Mouse (Mus musculus) embryo, embryonic 10 days (tissue): ENCODE data around the gene Gne.
"Not testable (repeated sequence)": the region's sequence is repeated elsewhere in the genome, so short reads cannot be mapped to it uniquely, and the experiment has no call there.

Experiments used
- DNase-seq: peaks from one replicate; pipeline ENCODE4 v3.0.0-alpha.2; 2015; ENCODE audit warnings: low spot score

The Gne gene

DNA sequence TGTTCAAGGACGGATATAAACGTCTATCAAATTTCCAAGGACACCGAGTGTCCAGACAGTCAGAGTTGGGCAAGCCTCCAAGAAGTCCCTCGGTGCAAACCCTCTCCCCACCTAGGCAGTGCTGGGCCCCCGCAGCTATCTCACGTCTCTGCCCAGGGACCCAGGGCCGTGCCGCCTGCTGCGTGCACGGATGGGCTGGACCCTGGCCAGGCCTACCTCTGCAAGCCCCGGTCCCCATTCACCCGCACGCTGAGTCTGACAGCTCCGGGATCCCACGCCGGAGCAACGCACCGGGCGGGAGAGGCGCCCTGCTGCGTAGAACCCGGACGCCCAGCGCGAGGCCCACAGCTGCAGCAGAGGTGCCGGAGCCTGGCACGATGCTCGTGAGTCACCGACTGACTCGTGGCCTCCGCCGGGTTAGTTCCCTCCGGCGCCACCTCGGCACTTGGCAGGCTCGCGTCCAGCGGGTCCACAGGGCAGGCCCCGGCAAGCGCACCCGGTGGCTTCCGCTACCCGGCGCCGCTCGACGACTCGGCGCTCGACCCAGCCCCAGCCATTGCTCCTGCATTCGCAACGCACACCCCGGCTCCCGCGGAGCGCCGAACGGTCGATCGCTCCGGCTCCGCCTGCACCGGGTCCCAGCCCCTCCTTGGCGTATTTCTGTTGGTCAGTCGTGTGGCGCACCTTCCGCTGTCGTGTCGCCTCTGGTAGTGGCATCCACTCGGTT is 11.7 kb downstream of the Gne start:
- peak; percentile 95 for DNase-seq

DNA sequence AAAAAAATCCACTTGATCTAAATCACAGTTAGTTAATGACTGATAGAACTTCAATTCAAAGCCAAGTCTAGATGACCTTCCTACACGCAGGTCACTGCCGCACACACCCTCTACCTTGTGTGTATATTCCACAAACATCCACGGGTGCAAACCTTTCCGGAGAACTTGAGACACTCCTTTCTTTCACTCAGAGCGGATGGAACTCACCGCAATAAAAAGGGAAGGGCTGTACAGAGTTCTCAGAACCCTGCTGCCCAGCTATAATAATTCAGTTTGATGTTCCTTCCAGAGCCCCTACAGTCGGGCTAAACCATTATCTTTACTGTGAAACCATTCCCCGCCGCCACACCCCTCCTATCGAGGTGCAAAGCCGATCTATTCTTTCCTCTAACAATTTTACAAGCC is 12.2 kb downstream of the Gne start:
- DNase-seq: peak; percentile 10

DNA sequence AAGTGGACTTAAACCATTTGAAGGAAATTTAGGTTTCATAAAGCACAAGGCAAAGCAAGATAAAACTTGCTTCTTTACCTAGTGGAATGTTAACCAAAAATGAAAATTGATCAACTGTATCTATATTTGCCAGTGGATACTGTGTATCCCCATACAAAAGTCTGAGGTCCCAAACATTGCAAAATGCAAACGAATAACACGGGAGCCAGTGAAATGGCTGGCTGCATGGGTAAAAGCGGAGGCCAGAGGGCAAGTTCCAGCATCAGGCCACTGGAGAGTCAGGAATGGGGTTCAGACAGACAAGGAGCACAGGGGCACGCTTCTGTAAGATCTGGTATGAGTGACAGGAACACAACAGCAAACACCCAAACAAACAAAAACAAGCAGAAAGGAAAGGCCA is 13.3 kb downstream of the Gne start:
- no peak for DNase-seq

DNA sequence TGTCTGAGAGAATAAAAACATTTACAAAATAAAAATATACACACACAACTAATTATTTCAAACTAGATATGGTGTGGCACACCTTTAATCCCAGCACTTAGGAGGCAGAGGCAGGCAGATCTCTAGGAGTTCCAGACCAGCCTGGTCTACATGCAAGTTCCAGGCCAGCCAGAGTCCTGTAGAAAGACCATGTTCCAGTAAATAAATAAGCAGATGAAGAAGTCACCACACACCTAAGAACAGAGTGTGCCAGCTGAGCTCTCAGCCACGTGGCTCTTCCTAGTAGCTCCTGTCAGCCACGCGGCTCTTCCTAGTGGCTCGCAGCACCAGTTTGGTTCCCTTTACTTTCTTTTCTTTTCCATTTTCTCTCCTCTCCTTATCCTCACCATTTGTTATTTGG is 14.6 kb downstream of the Gne start:
- no peak for DNase-seq

DNA sequence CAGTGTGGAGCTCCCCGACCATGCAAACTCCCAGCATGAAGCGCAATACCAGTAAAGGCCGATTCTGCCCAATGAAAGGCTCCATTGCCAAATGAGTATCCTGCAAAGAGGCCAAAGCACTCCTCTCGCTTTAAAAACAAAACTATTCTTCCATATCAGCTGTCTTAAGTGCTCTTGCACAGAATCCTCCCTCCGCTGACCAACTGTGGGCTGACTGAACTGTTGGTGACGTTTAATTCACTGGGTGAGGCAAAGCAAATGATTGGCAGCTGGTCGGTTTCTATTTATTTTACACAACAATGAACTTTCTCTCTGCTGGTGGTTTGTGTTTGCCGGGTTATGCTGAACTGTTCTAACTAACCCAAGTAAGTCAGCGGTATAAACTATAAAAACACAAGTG is 15.2 kb downstream of the Gne start:
- DNase-seq: no peak

DNA sequence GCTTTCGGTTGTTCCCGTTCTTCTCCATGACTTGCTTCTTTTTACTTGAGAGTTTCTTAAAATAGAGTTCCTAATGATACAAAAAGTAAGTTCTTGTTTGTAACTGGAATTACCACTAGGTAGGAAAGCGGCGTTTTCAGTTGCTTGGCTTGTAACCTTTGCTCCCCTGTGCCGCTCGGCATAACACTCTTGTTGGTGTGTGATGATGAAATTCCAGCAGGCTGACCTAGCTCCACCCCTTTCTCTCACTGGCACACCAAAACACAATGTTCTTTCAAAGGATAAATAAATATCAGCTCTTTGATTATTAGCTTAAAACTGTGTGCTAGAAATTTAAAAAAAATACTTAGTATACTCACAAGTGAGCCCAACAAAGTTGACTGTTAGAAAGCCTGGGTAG is 17.1 kb downstream of the Gne start:
- DNase-seq: no peak

DNA sequence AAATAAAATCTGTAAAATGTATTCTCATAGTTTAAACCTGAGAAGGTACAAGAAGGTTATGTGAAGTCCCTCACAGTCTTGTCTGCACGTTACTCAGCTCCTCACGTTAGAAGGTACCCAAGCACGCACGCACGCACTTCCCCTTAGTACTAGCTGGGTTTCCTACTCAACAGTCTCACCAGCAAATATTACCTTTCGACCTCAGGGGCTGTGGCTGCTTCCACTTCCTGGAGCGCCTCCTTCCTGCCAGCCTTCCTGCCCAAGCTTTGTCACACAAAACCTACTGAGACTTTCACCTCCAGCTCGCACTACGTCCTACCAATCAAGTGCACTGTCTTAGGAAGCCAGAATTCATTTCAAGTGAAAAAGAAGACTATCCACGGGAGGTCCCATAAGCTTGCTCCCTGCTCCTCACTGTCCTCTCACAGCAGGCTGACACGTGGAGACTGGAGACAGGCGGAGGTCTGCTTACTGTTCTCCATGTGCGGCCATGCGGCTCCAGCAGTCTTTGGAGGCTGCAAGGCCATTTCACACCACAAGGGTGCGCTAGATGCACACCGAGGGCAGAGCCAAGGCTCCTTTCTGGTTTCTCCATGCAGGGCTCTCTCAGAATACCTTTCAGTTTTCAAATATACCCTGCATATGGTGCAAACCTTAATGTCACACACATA is 18.5 kb downstream of the Gne start:
- DNase-seq: peak; percentile 94

DNA sequence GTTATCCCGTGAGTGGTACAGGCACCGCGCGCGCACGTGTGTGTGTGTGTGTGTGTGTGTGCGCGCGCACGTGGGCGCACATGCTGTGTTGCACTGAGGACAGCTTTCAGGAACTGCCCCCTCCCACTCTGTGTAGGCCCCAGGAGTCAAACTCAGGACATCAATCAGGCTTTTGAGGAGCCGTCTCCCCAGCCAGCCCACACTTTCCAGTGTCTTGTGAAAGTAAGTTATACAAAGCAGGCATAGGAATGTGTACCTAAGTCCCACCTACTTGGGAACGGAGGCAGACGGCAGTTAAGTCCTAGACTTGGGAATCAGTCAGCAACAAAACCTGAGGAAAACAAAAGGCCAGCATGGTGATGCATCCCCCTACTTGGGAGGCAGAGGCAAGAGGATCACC is 21.2 kb downstream of the Gne start:
- DNase-seq: no peak

DNA sequence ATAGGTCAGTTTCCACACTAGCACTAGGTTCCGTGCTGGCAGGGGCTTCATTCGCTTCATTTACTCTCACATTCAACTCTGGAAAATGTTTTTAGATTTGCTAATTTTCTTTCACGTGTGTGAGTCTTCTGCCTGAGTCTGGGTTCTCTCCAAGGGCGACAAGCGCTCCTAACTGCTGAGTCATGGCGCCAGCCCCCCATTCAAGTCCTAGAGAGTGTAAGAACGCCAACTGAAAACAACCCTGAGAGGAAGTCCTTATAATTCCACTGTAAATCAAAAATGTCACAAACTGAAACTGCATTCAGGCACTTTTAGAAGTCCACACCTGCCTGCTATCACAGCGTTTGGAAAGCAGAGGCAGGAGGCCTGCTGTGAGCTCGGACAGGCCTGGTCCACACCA is 21.9 kb downstream of the Gne start:
- no peak for DNase-seq

DNA sequence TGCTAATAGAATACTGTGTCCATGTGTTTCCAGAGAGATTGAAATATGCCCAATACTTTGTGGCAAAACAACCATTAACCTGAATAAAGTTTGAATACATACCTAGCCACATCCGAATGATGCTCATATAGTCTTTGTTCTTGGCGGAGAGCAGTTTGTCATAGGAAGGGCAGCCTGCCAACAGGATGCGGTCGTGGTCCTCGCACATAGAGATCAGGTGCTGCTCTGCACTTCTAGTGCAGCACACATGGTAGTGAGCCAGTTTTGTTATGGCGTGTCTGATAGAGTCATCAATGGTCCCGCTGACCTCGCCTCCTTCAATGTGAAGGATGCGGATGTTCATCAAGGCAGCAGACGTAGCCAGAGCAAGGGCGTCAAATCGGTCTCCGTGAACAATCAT is 24.3 kb downstream of the Gne start:
- DNase-seq: no peak

DNA sequence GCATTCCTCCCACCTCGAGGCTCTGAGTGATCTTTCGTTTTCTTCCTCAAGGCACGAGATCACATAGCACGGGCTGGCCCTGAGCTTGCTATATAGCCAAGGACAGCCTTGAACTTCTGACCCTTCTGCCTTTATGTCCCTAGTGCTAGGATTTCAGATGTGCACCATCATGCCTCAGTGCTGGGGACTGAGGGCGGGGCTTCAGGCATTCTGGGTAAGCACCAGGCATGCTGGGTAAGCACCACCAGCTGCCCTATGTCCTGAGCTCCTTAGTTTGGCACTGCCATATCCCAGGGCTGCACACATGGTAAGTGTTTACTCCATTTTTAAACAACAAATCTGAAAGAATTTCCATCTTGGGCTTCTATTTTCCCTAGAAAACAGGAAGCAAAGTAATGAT is 34.2 kb downstream of the Gne start:
- DNase-seq: no peak

DNA sequence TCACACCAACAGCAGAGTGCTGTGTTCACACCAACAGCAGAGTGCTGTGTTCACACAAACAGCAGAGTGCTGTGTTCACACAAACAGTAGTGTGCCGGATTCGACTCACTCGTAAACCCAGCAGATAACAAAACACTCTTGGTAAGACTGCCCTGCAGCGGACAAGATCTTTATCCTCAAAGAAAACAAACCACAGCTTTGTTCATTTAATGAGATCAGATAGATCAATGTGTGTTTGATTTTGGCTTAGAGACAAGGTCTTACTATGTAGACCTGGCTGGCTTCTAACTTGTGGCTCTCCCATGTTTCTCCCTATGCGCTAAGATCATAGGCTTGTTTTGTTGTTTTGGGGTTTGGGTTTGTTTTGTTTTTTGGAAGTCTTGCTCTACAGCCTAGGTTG is 37.9 kb downstream of the Gne start:
- no peak for DNase-seq

DNA sequence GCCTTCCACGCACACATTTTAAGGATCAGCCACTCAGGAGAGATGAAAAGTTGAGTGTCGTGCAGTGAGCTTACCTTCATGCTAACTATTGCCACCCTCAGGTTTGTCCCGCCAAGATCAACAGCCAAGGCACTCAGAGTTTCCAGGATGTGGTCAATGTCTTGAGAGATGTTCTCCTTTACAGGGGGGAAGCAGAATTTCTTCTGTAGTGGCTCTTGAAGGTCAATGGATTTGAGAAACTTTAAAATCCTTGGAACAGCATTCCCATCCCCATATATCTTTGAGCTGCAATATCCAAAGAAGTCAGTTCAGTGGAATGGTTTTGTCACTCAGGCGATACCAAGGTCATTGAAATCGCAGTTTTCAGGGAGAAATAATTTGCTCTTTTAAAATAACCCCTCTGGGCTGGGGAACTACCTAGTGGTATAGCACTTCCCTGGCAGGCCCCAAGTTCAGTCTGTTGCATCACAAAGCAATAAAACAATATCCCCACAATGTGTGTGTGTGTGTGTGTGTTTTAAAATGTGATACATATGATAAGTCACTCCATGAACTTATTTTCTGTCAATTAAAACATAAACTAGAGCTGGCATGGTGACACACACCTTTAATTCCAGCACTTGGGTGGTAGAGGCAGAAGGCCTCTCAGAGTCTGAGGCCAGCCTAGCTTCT is 39.2 kb downstream of the Gne start:
- no peak for DNase-seq

DNA sequence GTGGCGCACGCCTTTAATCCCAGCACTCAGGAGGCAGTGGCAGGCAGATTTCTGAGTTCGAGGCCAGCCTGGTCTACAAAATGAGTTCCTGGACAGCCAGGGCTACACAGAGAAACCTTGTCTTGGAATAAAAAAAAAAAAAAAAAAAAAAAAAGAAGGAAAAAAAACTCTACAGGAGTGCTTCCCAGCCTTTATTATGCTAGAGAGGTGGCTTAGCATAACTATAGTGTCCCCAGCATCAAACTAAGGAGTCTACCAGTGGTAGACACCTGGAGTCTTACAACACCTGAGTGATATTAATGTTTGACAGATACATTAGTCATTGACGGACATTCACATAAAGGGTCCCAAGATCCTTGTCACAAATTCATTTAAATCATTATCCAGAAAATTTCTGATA is 40.8 kb downstream of the Gne start:
- not testable (repeated sequence) for DNase-seq

DNA sequence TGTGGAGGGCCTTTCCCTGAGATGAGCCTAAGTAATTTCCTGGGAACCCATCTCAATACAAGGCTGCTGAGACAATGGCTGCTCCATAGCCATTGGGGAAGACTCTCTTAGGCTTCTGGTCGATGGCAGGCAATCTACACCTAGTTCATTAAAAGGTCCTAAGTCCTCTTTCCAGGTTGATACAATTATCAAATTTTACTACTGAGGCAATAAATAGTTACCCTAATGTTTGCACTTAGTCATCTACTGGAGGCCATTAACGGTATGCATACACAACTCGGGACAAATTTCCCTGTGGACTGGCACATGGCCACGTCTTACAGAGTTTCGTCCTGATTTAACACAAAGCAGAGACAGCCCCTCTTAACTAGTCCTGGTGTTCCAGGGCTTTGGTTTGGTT is 41.5 kb downstream of the Gne start:
- no peak for DNase-seq

DNA sequence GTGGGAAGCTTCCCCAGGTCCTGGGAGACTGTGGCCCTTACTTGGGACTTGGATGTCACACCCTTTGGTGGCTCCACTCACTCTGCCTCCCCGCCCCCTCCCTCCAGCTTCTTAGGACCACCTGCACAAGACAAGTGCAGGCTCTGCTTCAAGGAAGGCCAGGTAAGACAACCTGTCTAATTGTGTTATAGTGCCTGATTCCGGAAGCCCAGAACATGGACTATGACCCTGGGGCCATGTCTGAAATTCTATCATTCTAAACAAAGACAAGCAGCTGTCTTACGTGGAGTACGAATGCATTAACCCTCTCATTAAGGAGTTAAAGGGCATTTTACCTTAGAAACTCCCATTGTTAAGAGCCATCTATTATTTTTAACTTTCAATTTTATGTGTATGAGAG is 43.2 kb downstream of the Gne start:
- DNase-seq: no peak

DNA sequence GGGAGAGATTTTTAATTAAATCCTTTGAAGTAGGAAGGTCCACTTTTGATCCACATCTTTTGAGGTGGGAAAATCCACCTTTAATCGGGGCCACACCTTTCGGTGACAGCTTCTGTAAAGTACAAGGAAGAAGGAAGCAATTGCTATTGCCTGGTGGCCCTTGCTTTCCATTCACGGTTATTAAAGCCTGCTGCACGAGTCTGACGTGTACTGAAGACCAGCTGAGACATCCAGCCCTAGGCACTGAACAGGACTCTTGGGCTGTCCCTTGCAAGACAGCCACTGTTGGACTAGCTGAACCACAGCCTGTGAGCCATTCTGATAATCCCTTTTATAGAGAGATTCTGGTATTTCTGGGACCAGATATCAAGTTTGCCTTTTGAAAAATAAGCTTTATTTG is 47.5 kb downstream of the Gne start:
- no peak for DNase-seq

DNA sequence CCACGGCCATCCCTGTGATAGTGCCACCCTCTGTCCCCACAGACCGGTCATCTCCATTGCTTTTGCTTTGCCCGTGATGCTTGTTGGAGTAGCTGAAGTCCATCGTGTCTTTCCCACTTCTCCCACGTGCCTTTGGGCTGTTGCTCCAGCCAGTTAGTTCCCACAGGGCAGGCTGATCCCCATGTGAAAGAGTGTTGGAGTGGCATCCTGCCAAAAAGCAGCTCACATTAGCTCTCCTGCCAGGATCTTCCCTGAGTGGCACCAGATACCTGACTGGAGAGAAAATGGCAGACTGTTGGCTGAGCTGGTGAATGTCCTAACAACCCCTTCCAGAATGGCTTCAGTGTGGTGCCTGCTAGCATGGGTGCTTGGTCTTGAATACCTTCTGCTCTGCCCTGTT is 52.5 kb downstream of the Gne start:
- DNase-seq: no peak

DNA sequence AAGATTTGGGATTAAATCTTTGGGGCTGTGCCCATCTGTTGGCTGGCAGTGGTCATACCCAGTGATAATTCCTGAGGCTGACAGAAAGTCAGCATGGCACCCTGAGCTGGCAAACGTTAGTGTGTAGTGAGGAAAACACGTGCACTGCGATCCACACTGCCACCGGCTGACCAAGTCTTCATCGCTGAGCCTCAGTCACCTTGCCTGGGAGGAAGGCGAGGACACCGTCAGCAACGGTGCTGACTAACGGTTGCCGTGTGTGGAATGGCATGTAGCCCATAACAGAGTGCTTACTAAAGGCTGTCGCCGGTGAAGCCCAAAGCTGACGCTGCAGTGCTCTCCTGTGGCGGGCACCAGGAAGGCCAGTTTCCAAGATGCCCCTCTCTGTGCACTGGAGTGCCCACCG is 54.3 kb downstream of the Gne start:
- no peak for DNase-seq

DNA sequence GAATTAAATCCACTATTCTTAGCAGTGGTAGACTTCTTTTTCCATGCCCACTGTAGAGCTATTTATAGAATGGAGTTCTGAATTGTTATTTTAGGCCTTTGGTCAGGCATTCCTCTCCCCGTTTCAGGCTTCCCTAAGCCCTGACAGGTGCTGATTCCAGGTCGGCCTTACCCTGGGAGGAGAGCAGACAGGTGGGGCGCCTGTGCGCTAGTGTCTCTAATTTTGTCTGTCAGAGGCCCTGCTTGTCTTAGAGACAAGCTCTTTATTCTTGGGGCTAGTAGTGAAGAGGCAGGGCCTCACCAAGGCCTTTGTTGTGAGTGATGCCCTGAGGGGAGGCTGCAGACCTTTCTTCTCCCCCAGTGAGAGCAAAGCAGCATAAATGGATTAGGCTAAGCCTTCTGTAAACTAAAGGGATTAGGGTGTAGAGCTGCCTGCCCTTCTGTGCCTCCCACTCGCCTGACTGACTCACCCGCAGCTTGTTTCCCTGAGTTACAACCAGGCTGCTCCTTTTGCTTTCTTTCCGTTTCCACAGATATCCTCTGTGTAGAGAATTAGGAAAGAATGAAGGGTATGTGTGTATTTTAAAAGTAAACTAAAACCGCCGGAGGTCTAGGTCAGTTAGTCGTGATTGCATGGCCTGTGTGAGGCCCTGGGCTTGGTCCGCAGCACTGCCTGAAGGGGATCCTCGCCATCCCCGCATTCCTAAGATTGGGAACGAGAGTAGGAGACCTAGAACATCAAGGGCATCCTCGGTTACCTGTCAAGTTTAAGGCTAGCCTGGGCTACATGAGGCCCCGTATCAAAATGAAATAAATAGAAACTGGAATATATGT is 55.5 kb downstream of the Gne start:
- peak; percentile 75 for DNase-seq

DNA sequence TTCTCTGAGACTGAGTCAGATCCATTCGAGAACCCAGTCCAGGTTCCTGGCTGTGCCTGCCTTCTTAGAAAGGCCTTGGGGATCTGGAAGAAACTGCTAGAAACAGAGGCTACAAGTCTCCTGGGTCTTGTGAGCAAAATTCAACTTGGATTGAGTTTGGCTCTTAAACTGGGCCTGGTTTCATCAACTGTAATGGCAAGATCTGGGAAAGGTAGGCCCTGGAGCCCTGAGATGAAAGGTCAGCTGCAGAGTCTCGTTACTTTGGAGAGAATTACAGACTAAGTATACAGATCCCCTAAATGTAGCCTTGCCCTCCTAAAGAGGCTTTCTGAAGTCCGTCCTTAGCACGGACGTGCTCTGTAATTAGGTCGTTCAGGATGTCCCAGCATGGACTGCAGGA is 58.4 kb downstream of the Gne start:
- DNase-seq: no peak

DNA sequence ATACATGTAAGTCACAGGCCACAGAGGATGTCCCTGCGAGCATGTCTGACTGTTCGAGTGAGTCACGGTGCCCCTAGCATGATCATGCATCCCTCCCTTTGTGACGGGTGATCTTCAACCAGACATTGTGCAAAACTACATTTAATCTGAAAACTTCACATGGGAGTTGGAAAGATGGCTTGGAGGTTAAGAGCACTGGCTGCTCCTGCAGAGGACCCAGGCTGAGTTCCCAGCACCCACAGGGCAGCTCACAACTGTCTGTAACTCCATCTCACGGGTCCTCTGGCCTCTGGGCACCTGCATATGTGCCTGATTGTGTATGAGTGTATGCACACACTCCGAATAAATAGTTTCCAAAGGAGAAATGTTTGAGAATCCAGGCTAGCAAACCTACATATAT is 59.7 kb downstream of the Gne start:
- DNase-seq: no peak

DNA sequence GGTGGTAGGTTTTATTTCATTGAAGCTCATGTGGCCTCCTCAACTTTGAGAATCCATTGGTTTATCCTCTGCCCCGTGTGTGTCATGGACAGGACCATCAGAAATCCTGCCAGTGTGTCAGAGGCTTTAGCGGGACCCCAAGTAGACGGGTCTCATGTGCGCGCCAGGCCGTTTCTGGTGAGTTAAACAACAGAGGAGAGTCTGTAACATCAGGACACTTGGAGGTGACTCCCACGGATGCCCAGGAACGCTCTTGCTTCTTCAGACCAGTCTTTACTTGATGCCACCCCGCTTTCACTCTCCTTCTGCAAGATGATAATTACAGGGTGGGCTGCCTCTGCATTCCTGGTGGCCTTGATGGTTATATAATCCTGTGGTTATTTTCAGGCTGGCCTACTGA is 60.3 kb downstream of the Gne start:
- no peak for DNase-seq
